Mouse (Mus musculus): ENCODE measurements around the gene Fth1.

DNA sequence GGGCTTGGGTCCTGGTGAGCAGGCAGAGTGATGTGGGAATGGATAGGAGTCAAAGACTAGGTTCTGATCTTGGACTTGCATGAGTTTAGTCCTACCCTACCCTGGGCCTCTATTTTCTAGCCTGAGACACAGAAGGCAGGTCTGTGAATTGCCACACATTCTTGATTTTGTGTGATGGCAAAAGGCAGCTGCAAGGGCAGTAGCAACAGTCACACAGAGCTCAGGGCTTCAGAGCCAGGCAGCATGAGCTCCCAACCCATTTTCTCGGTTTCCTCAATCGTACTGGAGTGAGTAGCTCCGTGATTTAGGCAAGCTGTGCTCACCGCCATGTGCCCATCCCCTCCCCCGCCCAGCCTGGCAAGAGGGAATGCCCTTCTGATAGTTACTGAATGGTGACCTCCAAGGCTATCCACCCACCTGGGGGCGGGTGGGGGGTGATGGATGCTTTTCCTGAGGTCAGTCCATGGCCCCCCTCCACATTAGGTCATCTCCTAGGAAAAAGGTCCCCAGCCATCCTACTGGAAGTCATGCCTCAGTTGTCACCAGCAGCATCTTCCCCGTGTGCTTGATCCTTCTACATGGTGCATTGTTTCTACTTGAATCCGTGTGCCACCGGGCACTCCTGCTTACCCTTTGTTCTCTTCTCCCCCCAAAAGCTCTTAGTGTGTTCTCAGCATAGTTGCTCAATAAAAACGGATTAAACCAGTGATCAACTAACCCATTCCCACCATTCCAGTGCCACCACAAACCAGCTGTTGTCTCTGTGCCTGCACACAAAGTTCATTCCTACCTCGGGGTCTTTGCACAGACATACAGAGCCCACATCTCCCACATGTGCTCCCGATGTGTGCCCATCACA, 17.0 kb downstream of the Fth1 start:
- no peak for TF ChIP-seq CTCF (IDR thresholded peaks at IDR 0.05; ENCODE audit: control insufficient read depth, insufficient read depth, insufficient replicate concordance, low read depth, low read length)
- TF ChIP-seq POLR2A (IDR thresholded peaks at IDR 0.05; ENCODE audit: control insufficient read depth, low read depth, low read length): no peak

Data from testis, adult 2 months (tissue).